Mouse (Mus musculus) G1E (cell line): Measurements from ENCODE around the gene Uqcr10.

Source experiments
- CTCF ChIP-seq: IDR thresholded peaks from 2 replicates; pipeline ENCODE4 v1.5.1; 2012; ENCODE audit warnings: low read depth, low read length, inconsistent platforms, mixed read lengths
- GATA1 ChIP-seq: IDR thresholded peaks from 2 replicates; pipeline ENCODE4 v1.6.1; 2012; ENCODE audit warnings: borderline replicate concordance, low read length, inconsistent platforms, mixed read lengths
- GATA2 ChIP-seq: IDR thresholded peaks from 2 replicates; pipeline ENCODE4 v1.6.1; 2012; ENCODE audit warnings: low read depth, low read length, inconsistent platforms, borderline replicate concordance
- POLR2AphosphoS5 ChIP-seq: IDR thresholded peaks from 2 replicates; pipeline ENCODE4 v1.6.1; 2012; ENCODE audit warnings: low read depth, low read length, inconsistent platforms; ENCODE audit not compliant: insufficient replicate concordance
- TAL1 ChIP-seq: conservative IDR thresholded peaks from 2 replicates; pipeline ENCODE4 v1.6.1; 2012; ENCODE audit warnings: low read depth, low read length, inconsistent platforms, mixed read lengths

DNA sequence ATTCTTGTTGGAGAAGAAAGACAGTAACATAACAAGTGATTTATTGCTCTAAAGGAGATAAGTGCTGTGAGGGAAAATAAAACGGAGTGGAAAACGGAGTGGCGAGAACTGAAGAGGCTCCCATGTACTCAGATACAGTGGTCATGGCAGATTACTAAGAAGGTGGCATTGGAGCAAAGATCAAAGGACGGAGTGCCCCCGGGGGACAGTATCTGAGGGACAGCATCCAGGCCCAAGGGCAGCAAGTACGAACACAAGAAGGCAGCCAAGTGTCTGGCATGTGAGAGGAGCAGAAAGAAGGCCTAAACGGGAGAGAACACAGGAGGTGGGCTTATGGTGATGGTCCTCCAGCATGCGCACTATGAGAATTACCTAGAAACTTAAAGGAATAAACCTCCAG lies 17.6 kb upstream of the Uqcr10 start:
- no peak for TF ChIP-seq CTCF
- TF ChIP-seq POLR2AphosphoS5, result no peak
- no peak for TF ChIP-seq GATA1
- TF ChIP-seq TAL1, result no peak
- no peak for TF ChIP-seq GATA2
